Mouse (Mus musculus): ENCODE data around the gene Gcgr. TPM values are rescaled to one million over a fixed set of nuclear protein-coding genes. Genes with fewer than 3 reads are reported as not detected.
"Not testable (repeated sequence)": the region's sequence is repeated elsewhere in the genome, so short reads cannot be mapped to it uniquely, and the experiment has no call there.

The Gcgr gene
- total and polyA plus RNA-seq, 3 experiments: 0.09 to 0.20 (median 0.13) TPM

DNA sequence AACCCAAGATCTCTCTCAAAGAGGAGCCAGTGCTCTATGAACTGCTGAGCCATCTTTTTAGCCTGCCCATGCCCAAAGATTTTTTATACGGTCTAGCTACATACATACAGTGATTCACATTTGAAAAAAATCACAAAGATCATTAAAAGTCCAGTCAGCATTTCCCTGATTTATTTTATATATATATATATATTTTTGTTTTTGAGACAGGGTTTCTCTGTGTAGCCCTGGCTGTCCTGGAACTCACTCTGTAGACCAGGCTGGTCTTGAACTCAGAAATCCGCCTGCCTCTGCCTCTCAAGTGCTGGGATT, 52.4 kb downstream of the Gcgr start:
- TF ChIP-seq MAFK (IDR thresholded peaks at IDR 0.05; ENCODE audit: insufficient replicate concordance, low read length): peak; percentile 78; the same call in 1 of the 2 replicates
- H3K27ac ChIP-seq (ENCODE audit: insufficient read depth, low read depth); in situ Hi-C loops (cut with MboI; ENCODE audit: low pct_ligation_motif_present, low pct_unique_long_range_greater_than_20kb, low sequenced_read_pairs); H3K4me3 ChIP-seq (replicated peaks in 1 of 3; ENCODE audit: low read depth in 2 of 3, low read length in 2 of 3, poor library complexity in 1 of 3); H3K9ac ChIP-seq (ENCODE audit: insufficient read depth, low read depth); H3K9me3 ChIP-seq (replicated peaks; ENCODE audit: low read length); H3K4me2 ChIP-seq (ENCODE audit: insufficient read depth, low read depth, poor library complexity, severe bottlenecking); dilution Hi-C loops (cut with MboI; ENCODE audit: extremely low pct_ligation_motif_present, extremely low pct_unique_long_range_greater_than_20kb, low sequenced_read_pairs); DNase-seq (ENCODE audit: extremely low read depth); H3K27me3 ChIP-seq (replicated peaks): not testable (repeated sequence)
- Histone ChIP-seq H3K4me1 (ENCODE audit: control insufficient read depth in 1 of 2, insufficient read depth in 2 of 2) (peaks cover 11 to 35% of the 10 kb centered on the region in 2 experiments), H3K36me3 (replicated peaks in 1 of 2; ENCODE audit: control insufficient read depth in 1 of 2, insufficient read depth in 1 of 2, low read length in 1 of 2) (peaks cover 49 to 64% of the 10 kb centered on the region in 2 experiments), H3K79me2 (replicated peaks; ENCODE audit: control insufficient read depth, extremely low read depth, insufficient read depth, poor library complexity, severe bottlenecking) (peaks cover 27% of the 10 kb centered on the region)

DNA sequence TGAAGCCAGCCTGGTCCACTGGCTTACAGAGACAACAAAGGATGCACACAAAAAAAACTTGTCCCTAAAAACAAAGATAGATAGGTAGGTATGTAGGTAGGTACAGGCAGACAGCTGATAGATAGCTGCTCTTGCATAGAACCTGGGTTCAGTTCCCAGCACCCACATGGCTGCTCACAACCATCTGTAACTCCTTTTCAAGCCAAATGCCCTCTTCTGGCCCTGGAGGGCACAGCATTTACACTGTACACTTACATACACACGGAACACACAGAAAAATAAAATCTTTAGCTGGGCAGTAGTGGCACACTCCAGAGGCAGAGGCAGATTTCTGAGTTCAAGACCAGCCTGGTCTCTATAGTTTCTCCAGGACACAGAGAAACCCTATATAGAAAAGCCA, 53.4 kb downstream of the Gcgr start:
- dilution Hi-C loops (cut with MboI; ENCODE audit: extremely low pct_ligation_motif_present, extremely low pct_unique_long_range_greater_than_20kb, low sequenced_read_pairs) (no loop called here), in situ Hi-C loops (cut with MboI; ENCODE audit: low pct_ligation_motif_present, low pct_unique_long_range_greater_than_20kb, low sequenced_read_pairs) (no loop called here)
- TF ChIP-seq GABPA (IDR thresholded peaks at IDR 0.05; ENCODE audit: insufficient replicate concordance, low read depth, low read length) (no peak), MAFK (IDR thresholded peaks at IDR 0.05; ENCODE audit: insufficient replicate concordance, low read length) (no peak), POLR2A (IDR thresholded peaks at IDR 0.05; ENCODE audit: low read depth, low read length) (no peak)
- H3K79me2 ChIP-seq (replicated peaks; ENCODE audit: control insufficient read depth, extremely low read depth, insufficient read depth, poor library complexity, severe bottlenecking): peaks cover 24% of the 10 kb centered on the region
- no peak overlapping the region for H3K9ac ChIP-seq (ENCODE audit: insufficient read depth, low read depth)
- H3K9me3 ChIP-seq (replicated peaks; ENCODE audit: low read length): peaks cover 4% of the 10 kb centered on the region
- no peak overlapping the region for H3K4me3 ChIP-seq (replicated peaks in 1 of 3; ENCODE audit: low read depth in 2 of 3, low read length in 2 of 3, poor library complexity in 1 of 3)
- peaks cover 5 to 25% of the 10 kb centered on the region in 2 experiments for H3K4me1 ChIP-seq (ENCODE audit: control insufficient read depth in 1 of 2, insufficient read depth in 2 of 2)
- no peaks in the 10 kb centered on the region for H3K27me3 ChIP-seq (replicated peaks)
- peaks cover 47 to 63% of the 10 kb centered on the region in 2 experiments for H3K36me3 ChIP-seq (replicated peaks in 1 of 2; ENCODE audit: control insufficient read depth in 1 of 2, insufficient read depth in 1 of 2, low read length in 1 of 2)
- H3K27ac ChIP-seq (ENCODE audit: insufficient read depth, low read depth): no peak overlapping the region
- H3K4me2 ChIP-seq (ENCODE audit: insufficient read depth, low read depth, poor library complexity, severe bottlenecking): no peak overlapping the region
- no peak for DNase-seq (ENCODE audit: extremely low read depth)

DNA sequence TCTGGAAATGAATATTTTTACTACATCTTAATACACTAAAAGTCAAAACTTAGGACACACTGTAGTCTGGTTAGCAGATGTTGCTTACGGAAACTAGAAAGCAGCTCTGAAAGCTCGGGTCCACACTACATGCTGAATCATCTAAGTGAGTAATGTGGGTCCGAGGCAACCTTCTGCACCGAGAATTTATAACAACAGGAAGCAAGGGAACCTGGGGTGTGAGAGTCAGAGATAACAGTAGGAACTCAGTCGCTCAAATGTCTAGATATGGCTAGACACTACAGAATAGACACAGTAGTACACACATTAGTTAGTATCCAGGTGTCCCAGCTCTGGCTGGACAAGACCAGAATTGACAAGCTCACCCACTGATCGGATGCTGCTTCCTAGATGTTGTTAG, 58.0 kb downstream of the Gcgr start:
- no peak overlapping the region for H3K4me2 ChIP-seq (ENCODE audit: insufficient read depth, low read depth, poor library complexity, severe bottlenecking)
- no peak overlapping the region for H3K9ac ChIP-seq (ENCODE audit: insufficient read depth, low read depth)
- H3K9me3 ChIP-seq (replicated peaks; ENCODE audit: low read length): peaks cover 4% of the 10 kb centered on the region
- peaks cover 15% of the 10 kb centered on the region for H3K79me2 ChIP-seq (replicated peaks; ENCODE audit: control insufficient read depth, extremely low read depth, insufficient read depth, poor library complexity, severe bottlenecking)
- H3K4me1 ChIP-seq (ENCODE audit: control insufficient read depth in 1 of 2, insufficient read depth in 2 of 2): peaks cover 0 to 2% of the 10 kb centered on the region in 2 experiments; a peak in 1 of 4 replicates
- no peak overlapping the region for H3K27ac ChIP-seq (ENCODE audit: insufficient read depth, low read depth)
- no peak for TF ChIP-seq MAFK (IDR thresholded peaks at IDR 0.05; ENCODE audit: insufficient replicate concordance, low read length)
- no peak for TF ChIP-seq ELF1 (IDR thresholded peaks at IDR 0.05; ENCODE audit: low read depth, low read length)
- no peak for TF ChIP-seq MEF2A (IDR thresholded peaks at IDR 0.05; ENCODE audit: borderline replicate concordance, low read depth, low read length)
- no peak for TF ChIP-seq NELFE (IDR thresholded peaks at IDR 0.05; ENCODE audit: low read depth, low read length)
- no peak for TF ChIP-seq CHD1 (IDR thresholded peaks at IDR 0.05; ENCODE audit: low read depth, low read length)
- no peak for TF ChIP-seq POLR2AphosphoS2 (IDR thresholded peaks at IDR 0.05; ENCODE audit: low read depth, low read length)
- no peak for TF ChIP-seq NRF1 (IDR thresholded peaks at IDR 0.05; ENCODE audit: low read depth, low read length)
- no peak for TF ChIP-seq E2F4 (IDR thresholded peaks at IDR 0.05; ENCODE audit: insufficient replicate concordance, low read depth, low read length)
- no peak for TF ChIP-seq JUND (conservative IDR thresholded peaks at IDR 0.05; ENCODE audit: low read depth, low read length)
- no peak for TF ChIP-seq MYC (IDR thresholded peaks at IDR 0.05; ENCODE audit: low read depth, low read length)
- TF ChIP-seq RCOR1 (conservative IDR thresholded peaks at IDR 0.05; ENCODE audit: low read depth, low read length): no peak
- no peak for TF ChIP-seq SIN3A (IDR thresholded peaks at IDR 0.05; ENCODE audit: low read length)
- no peak for TF ChIP-seq TCF12 (IDR thresholded peaks at IDR 0.05; ENCODE audit: low read depth, low read length)
- TF ChIP-seq ETS1 (conservative IDR thresholded peaks at IDR 0.05; ENCODE audit: low read depth, low read length): no peak
- no peak for TF ChIP-seq KAT2A (IDR thresholded peaks at IDR 0.05; ENCODE audit: insufficient replicate concordance, low read length)
- TF ChIP-seq PAX5 (IDR thresholded peaks at IDR 0.05; ENCODE audit: low read length): no peak
- no peak for TF ChIP-seq TBP (conservative IDR thresholded peaks at IDR 0.05; ENCODE audit: low read depth, low read length)
- no peak for TF ChIP-seq CTCF (conservative IDR thresholded peaks at IDR 0.05 in 1 of 2, IDR thresholded peaks at IDR 0.05 in 1 of 2; ENCODE audit: low read depth in 2 of 2, low read length in 2 of 2)
- TF ChIP-seq ZC3H11A (IDR thresholded peaks at IDR 0.05; ENCODE audit: low read depth, low read length): no peak
- no peak for TF ChIP-seq USF1 (IDR thresholded peaks at IDR 0.05; ENCODE audit: low read depth, low read length)
- in situ Hi-C loops (cut with MboI; ENCODE audit: low pct_ligation_motif_present, low pct_unique_long_range_greater_than_20kb, low sequenced_read_pairs) (no loop called here), dilution Hi-C loops (cut with MboI; ENCODE audit: extremely low pct_ligation_motif_present, extremely low pct_unique_long_range_greater_than_20kb, low sequenced_read_pairs) (no loop called here)
- peaks cover 67 to 91% of the 10 kb centered on the region in 2 experiments for H3K36me3 ChIP-seq (replicated peaks in 1 of 2; ENCODE audit: control insufficient read depth in 1 of 2, insufficient read depth in 1 of 2, low read length in 1 of 2)
- H3K27me3 ChIP-seq (replicated peaks): no peaks in the 10 kb centered on the region
- DNase-seq (ENCODE audit: extremely low read depth): no peak
- no peak overlapping the region for H3K4me3 ChIP-seq (replicated peaks in 1 of 3; ENCODE audit: low read depth in 2 of 3, low read length in 2 of 3, poor library complexity in 1 of 3)
